Mouse (Mus musculus) CH12.LX (cell line): ENCODE measurements at regions not wholly inside any gene's neighbourhood (a gene's known extent, or its start where the extent isn't known, plus 50 kb on each side); places are given as distances from the start of the nearest gene placed in this dataset.

Source experiments
- DNase-seq: peaks from one replicate; pipeline ENCODE4 v3.0.0-alpha.2; 2013; ENCODE audit errors: extremely low read depth
- H3K27ac ChIP-seq: 2 replicates; pipeline ENCODE4 v1.5.1; 2012; ENCODE audit warnings: low read depth, mild to moderate bottlenecking, control low read depth, moderate library complexity; ENCODE audit not compliant: insufficient read depth
- H3K27me3 ChIP-seq: replicated peaks from 2 replicates; pipeline ENCODE3; 2012; ENCODE audit warnings: inconsistent platforms
- H3K36me3 ChIP-seq, 2 experiments: replicated peaks in 1 of 2; 2 replicates each; pipeline versions ENCODE3 to v1.6.1; 2012; ENCODE audit warnings: inconsistent platforms in 1 of 2, low read length in 1 of 2, mild to moderate bottlenecking in 1 of 2, mixed read lengths in 1 of 2, moderate library complexity in 1 of 2; ENCODE audit not compliant: control insufficient read depth in 1 of 2, insufficient read depth in 1 of 2
- H3K4me1 ChIP-seq, 2 experiments: 2 replicates each; pipeline ENCODE4 v1.6.1; 2012; ENCODE audit warnings: inconsistent platforms in 1 of 2, moderate library complexity in 1 of 2; ENCODE audit not compliant: insufficient read depth in 2 of 2, control insufficient read depth in 1 of 2
- H3K4me2 ChIP-seq: 2 replicates; pipeline ENCODE4 v1.6.1; 2012; ENCODE audit warnings: low read depth, mild to moderate bottlenecking, control low read depth; ENCODE audit not compliant: poor library complexity, insufficient read depth, severe bottlenecking
- H3K4me3 ChIP-seq, 3 experiments: fragments of 150-350 bp in 1 of 3; sonication (generic) in 1 of 3; replicated peaks in 1 of 3; 2 replicates each; pipeline versions ENCODE3 to v1.5.1; 2011 to 2012; ENCODE audit warnings: low read depth in 2 of 3, low read length in 2 of 3, mild to moderate bottlenecking in 2 of 3, moderate library complexity in 2 of 3, control low read depth in 1 of 3, improper control_type of control experiment in 1 of 3, inconsistent platforms in 1 of 3, mixed read lengths in 1 of 3; ENCODE audit not compliant: poor library complexity in 1 of 3
- H3K79me2 ChIP-seq: replicated peaks from 2 replicates; pipeline ENCODE4 v1.6.1; 2012; ENCODE audit warnings: mild to moderate bottlenecking, moderate library complexity; ENCODE audit not compliant: control insufficient read depth, poor library complexity, insufficient read depth, severe bottlenecking; ENCODE audit errors: extremely low read depth
- H3K9ac ChIP-seq: 2 replicates; pipeline ENCODE4 v1.6.1; 2012; ENCODE audit warnings: low read depth, mild to moderate bottlenecking, control low read depth, moderate library complexity; ENCODE audit not compliant: insufficient read depth
- H3K9me3 ChIP-seq: replicated peaks from 2 replicates; pipeline ENCODE3; 2012; ENCODE audit warnings: low read length, inconsistent platforms, mixed read lengths
- CHD1 ChIP-seq: IDR thresholded peaks from 2 replicates; pipeline ENCODE4 v1.6.1; 2012; ENCODE audit warnings: low read depth, low read length, improper control_type of control experiment, inconsistent platforms
- CHD2 ChIP-seq: IDR thresholded peaks from 2 replicates; pipeline ENCODE4 v1.6.1; 2011; ENCODE audit warnings: low read length, improper control_type of control experiment
- CTCF ChIP-seq, 2 experiments: IDR thresholded peaks in 1 of 2; conservative IDR thresholded peaks in 1 of 2; 2 replicates each; pipeline ENCODE4 v1.5.1; 2011 to 2012; ENCODE audit warnings: low read depth in 2 of 2, low read length in 2 of 2, improper control_type of control experiment in 1 of 2, inconsistent platforms in 1 of 2, mild to moderate bottlenecking in 1 of 2, moderate library complexity in 1 of 2
- E2F4 ChIP-seq: IDR thresholded peaks from 2 replicates; pipeline ENCODE4 v1.6.1; 2011; ENCODE audit warnings: low read depth, low read length, improper control_type of control experiment; ENCODE audit not compliant: insufficient replicate concordance
- EP300 ChIP-seq: IDR thresholded peaks from 2 replicates; pipeline ENCODE4 v1.6.1; 2011; ENCODE audit warnings: low read length, improper control_type of control experiment
- HCFC1 ChIP-seq: IDR thresholded peaks from 2 replicates; pipeline ENCODE4 v1.6.1; 2012; ENCODE audit warnings: low read depth, mild to moderate bottlenecking, inconsistent platforms, low read length, improper control_type of control experiment
- IRF4 ChIP-seq: IDR thresholded peaks from 2 replicates; pipeline ENCODE4 v1.6.1; 2014; ENCODE audit warnings: low read depth, mild to moderate bottlenecking, inconsistent platforms, low read length, improper control_type of control experiment
- JUN ChIP-seq: IDR thresholded peaks from 2 replicates; pipeline ENCODE4 v1.6.1; 2011; ENCODE audit warnings: low read depth, mild to moderate bottlenecking, low read length, improper control_type of control experiment, moderate library complexity; ENCODE audit not compliant: insufficient read depth
- JUND ChIP-seq: conservative IDR thresholded peaks from 2 replicates; pipeline ENCODE4 v1.6.1; 2011; ENCODE audit warnings: low read depth, low read length, improper control_type of control experiment
- MAFK ChIP-seq: IDR thresholded peaks from 2 replicates; pipeline ENCODE4 v1.6.1; 2011; ENCODE audit warnings: low read length, improper control_type of control experiment; ENCODE audit not compliant: insufficient replicate concordance
- MAX ChIP-seq: IDR thresholded peaks from 2 replicates; pipeline ENCODE4 v1.6.1; 2011; ENCODE audit warnings: low read length, improper control_type of control experiment
- MXI1 ChIP-seq: IDR thresholded peaks from 2 replicates; pipeline ENCODE4 v1.6.1; 2011; ENCODE audit warnings: mild to moderate bottlenecking, low read depth, low read length, improper control_type of control experiment
- NELFE ChIP-seq: IDR thresholded peaks from 2 replicates; pipeline ENCODE4 v1.6.1; 2011; ENCODE audit warnings: low read depth, low read length, improper control_type of control experiment
- NRF1 ChIP-seq: IDR thresholded peaks from 2 replicates; pipeline ENCODE4 v1.6.1; 2014; ENCODE audit warnings: low read depth, mild to moderate bottlenecking, inconsistent platforms, low read length, improper control_type of control experiment, moderate library complexity
- RCOR1 ChIP-seq: conservative IDR thresholded peaks from 2 replicates; pipeline ENCODE4 v1.6.1; 2012; ENCODE audit warnings: low read depth, mild to moderate bottlenecking, inconsistent platforms, low read length, improper control_type of control experiment
- ZC3H11A ChIP-seq: IDR thresholded peaks from 2 replicates; pipeline ENCODE4 v1.6.1; 2012; ENCODE audit warnings: low read depth, mild to moderate bottlenecking, inconsistent platforms, low read length, improper control_type of control experiment
- ZNF384 ChIP-seq: IDR thresholded peaks from 2 replicates; pipeline ENCODE4 v1.6.1; 2012; ENCODE audit warnings: low read depth, low read length, improper control_type of control experiment, inconsistent platforms
- dilution Hi-C: fragments of 300-500 bp; cut with MboI; formaldehyde crosslinking; loops from 2 replicates; pipeline ENCODE4 v1.14.3; 2020; ENCODE audit warnings: low sequenced_read_pairs; ENCODE audit not compliant: extremely low pct_unique_long_range_greater_than_20kb, extremely low pct_ligation_motif_present
- in situ Hi-C: fragments of 300-500 bp; cut with MboI; formaldehyde crosslinking; loops from 3 replicates; pipeline ENCODE4 v1.14.3; 2019; ENCODE audit warnings: low sequenced_read_pairs, low pct_ligation_motif_present, low pct_unique_long_range_greater_than_20kb, mixed read lengths

GRCm38 (mm10) chr4:54027565-54028237 lies 201.9 kb downstream of the Tmem38b start:
- H3K27ac ChIP-seq: no peak overlapping the region
- DNase-seq: no peak
- no peaks in the 10 kb centered on the region for H3K9me3 ChIP-seq
- no peak overlapping the region for H3K9ac ChIP-seq
- H3K4me2 ChIP-seq: peak overlapping the region; percentile 89
- in situ Hi-C loops: no loop called here
- TF ChIP-seq RCOR1 (no peak), JUN (no peak), EP300 (no peak), ZC3H11A (no peak), ZNF384 (peak; percentile 87), MXI1 (no peak)
- TF ChIP-seq, all 38 proteins: peak for 1
- no peaks in the 10 kb centered on the region for H3K27me3 ChIP-seq
- H3K4me3 ChIP-seq: no peak overlapping the region
- H3K79me2 ChIP-seq: no peaks in the 10 kb centered on the region
- H3K36me3 ChIP-seq: no peaks in the 10 kb centered on the region
- dilution Hi-C loops: no loop called here
- peaks cover 6 to 30% of the 10 kb centered on the region in 2 experiments; a peak in 3 of 4 replicates for H3K4me1 ChIP-seq

- Histone ChIP-seq H3K9ac (no peak overlapping the region), H3K36me3 (no peaks in the 10 kb centered on the region), H3K4me2 (no peak overlapping the region), H3K27ac (no peak overlapping the region), H3K4me1 (no peaks in the 10 kb centered on the region), H3K27me3 (no peaks in the 10 kb centered on the region), H3K4me3 (no peak overlapping the region), H3K9me3 (no peaks in the 10 kb centered on the region), H3K79me2 (no peaks in the 10 kb centered on the region)
- dilution Hi-C loops (no loop called here), in situ Hi-C loops (no loop called here)
- no peak for DNase-seq
- TF ChIP-seq HCFC1: no peak
- TF ChIP-seq IRF4: no peak
- no peak for TF ChIP-seq CTCF (conservative IDR thresholded peaks at IDR 0.05 in 1 of 2, IDR thresholded peaks at IDR 0.05 in 1 of 2; ENCODE audit: low read depth in 2 of 2, low read length in 2 of 2)
- no peak for TF ChIP-seq MAX
- no peak for TF ChIP-seq MAFK
- TF ChIP-seq ZNF384: no peak
- no peak for TF ChIP-seq RCOR1
- no peak for TF ChIP-seq CHD2
- no peak for TF ChIP-seq NELFE
- TF ChIP-seq NRF1: no peak
- no peak for TF ChIP-seq JUND
- no peak for TF ChIP-seq ZC3H11A
- no peak for TF ChIP-seq E2F4
- no peak for TF ChIP-seq CHD1
These were observed 219.6 kb downstream of the Tmem38b start for GRCm38 (mm10) chr4:54045258-54046029.
